Mouse (Mus musculus) CH12.LX (cell line): Measurements from ENCODE around the gene Mien1. TPM values are rescaled to one million over a fixed set of nuclear protein-coding genes. Genes with fewer than 3 reads are reported as not detected.

Experiments
- DNase-seq: peaks from one replicate; pipeline ENCODE4 v3.0.0-alpha.2; 2013; ENCODE audit errors: extremely low read depth
- H3K27ac ChIP-seq: 2 replicates; pipeline ENCODE4 v1.5.1; 2012; ENCODE audit warnings: low read depth, mild to moderate bottlenecking, control low read depth, moderate library complexity; ENCODE audit not compliant: insufficient read depth
- H3K27me3 ChIP-seq: replicated peaks from 2 replicates; pipeline ENCODE3; 2012; ENCODE audit warnings: inconsistent platforms
- H3K36me3 ChIP-seq, 2 experiments: replicated peaks in 1 of 2; 2 replicates each; pipeline versions ENCODE3 to v1.6.1; 2012; ENCODE audit warnings: inconsistent platforms in 1 of 2, low read length in 1 of 2, mild to moderate bottlenecking in 1 of 2, mixed read lengths in 1 of 2, moderate library complexity in 1 of 2; ENCODE audit not compliant: control insufficient read depth in 1 of 2, insufficient read depth in 1 of 2
- H3K4me1 ChIP-seq, 2 experiments: 2 replicates each; pipeline ENCODE4 v1.6.1; 2012; ENCODE audit warnings: inconsistent platforms in 1 of 2, moderate library complexity in 1 of 2; ENCODE audit not compliant: insufficient read depth in 2 of 2, control insufficient read depth in 1 of 2
- H3K4me2 ChIP-seq: 2 replicates; pipeline ENCODE4 v1.6.1; 2012; ENCODE audit warnings: low read depth, mild to moderate bottlenecking, control low read depth; ENCODE audit not compliant: poor library complexity, insufficient read depth, severe bottlenecking
- H3K4me3 ChIP-seq, 3 experiments: fragments of 150-350 bp in 1 of 3; sonication (generic) in 1 of 3; replicated peaks in 1 of 3; 2 replicates each; pipeline versions ENCODE3 to v1.5.1; 2011 to 2012; ENCODE audit warnings: low read depth in 2 of 3, low read length in 2 of 3, mild to moderate bottlenecking in 2 of 3, moderate library complexity in 2 of 3, control low read depth in 1 of 3, improper control_type of control experiment in 1 of 3, inconsistent platforms in 1 of 3, mixed read lengths in 1 of 3; ENCODE audit not compliant: poor library complexity in 1 of 3
- H3K79me2 ChIP-seq: replicated peaks from 2 replicates; pipeline ENCODE4 v1.6.1; 2012; ENCODE audit warnings: mild to moderate bottlenecking, moderate library complexity; ENCODE audit not compliant: control insufficient read depth, poor library complexity, insufficient read depth, severe bottlenecking; ENCODE audit errors: extremely low read depth
- H3K9ac ChIP-seq: 2 replicates; pipeline ENCODE4 v1.6.1; 2012; ENCODE audit warnings: low read depth, mild to moderate bottlenecking, control low read depth, moderate library complexity; ENCODE audit not compliant: insufficient read depth
- H3K9me3 ChIP-seq: replicated peaks from 2 replicates; pipeline ENCODE3; 2012; ENCODE audit warnings: low read length, inconsistent platforms, mixed read lengths
- JUND ChIP-seq: conservative IDR thresholded peaks from 2 replicates; pipeline ENCODE4 v1.6.1; 2011; ENCODE audit warnings: low read depth, low read length, improper control_type of control experiment
- MYC ChIP-seq: IDR thresholded peaks from 2 replicates; pipeline ENCODE4 v1.6.1; 2011; ENCODE audit warnings: low read depth, mild to moderate bottlenecking, improper control_type of control experiment, low read length
- POLR2AphosphoS2 ChIP-seq: IDR thresholded peaks from 2 replicates; pipeline ENCODE4 v1.6.1; 2011; ENCODE audit warnings: low read depth, low read length, improper control_type of control experiment
- dilution Hi-C: fragments of 300-500 bp; cut with MboI; formaldehyde crosslinking; loops from 2 replicates; pipeline ENCODE4 v1.14.3; 2020; ENCODE audit warnings: low sequenced_read_pairs; ENCODE audit not compliant: extremely low pct_unique_long_range_greater_than_20kb, extremely low pct_ligation_motif_present
- in situ Hi-C: fragments of 300-500 bp; cut with MboI; formaldehyde crosslinking; loops from 3 replicates; pipeline ENCODE4 v1.14.3; 2019; ENCODE audit warnings: low sequenced_read_pairs, low pct_ligation_motif_present, low pct_unique_long_range_greater_than_20kb, mixed read lengths
- polyA plus RNA-seq: library from polyadenylated mRNA; unstranded; fragments of >175 nt; gene quantifications from 2 replicates; pipeline ENCODE4 v1.2.1, GENCODE M21; 2012; ENCODE audit warnings: low read depth; ENCODE audit not compliant: insufficient read length
- total RNA-seq, 2 experiments: library from RNA; depleted of rRNA; stranded (reverse); fragments of 300-350 nt in 1 of 2; fragments of >200 nt in 1 of 2; gene quantifications; 2 replicates each; pipeline ENCODE4 v1.2.3; 2012 to 2014

Mien1 gene
- total and polyA plus RNA-seq, 3 experiments = 84.7 to 129 (median 94.6) TPM

- Histone ChIP-seq H3K4me1 (peaks cover 2 to 39% of the 10 kb centered on the region in 2 experiments), H3K9me3 (no peaks in the 10 kb centered on the region), H3K4me3 (no peak overlapping the region), H3K9ac (no peak overlapping the region), H3K36me3 (peaks cover 0 to 12% of the 10 kb centered on the region in 2 experiments), H3K4me2 (no peak overlapping the region), H3K27ac (no peak overlapping the region), H3K27me3 (peaks cover 7% of the 10 kb centered on the region), H3K79me2 (no peaks in the 10 kb centered on the region)
- TF ChIP-seq MYC = no peak
- TF ChIP-seq POLR2AphosphoS2 = no peak
- TF ChIP-seq JUND = no peak
- no peak for DNase-seq
- in situ Hi-C loops (no loop called here), dilution Hi-C loops (no loop called here)
Observed at GRCm38 (mm10) chr11:98388282-98388681, 50.5 kb downstream of the Mien1 start.

Other genes with a start within 250 kb of the Mien1 start
- 28.8 and 40.8 TPM in 2 replicates for gene Med1, start 245.7 kb downstream of the Mien1 start, total RNA-seq (2012; rRNA removed)
- 51.4 and 52.0 TPM in 2 replicates for gene Med1, start 245.7 kb downstream of the Mien1 start, total RNA-seq (2014; rRNA removed)
- gene Med1, start 245.7 kb downstream of the Mien1 start, polyA plus RNA-seq = 54.7 and 58.9 TPM in 2 replicates
- 29.6 and 38.2 TPM in 2 replicates for gene Cdk12, start 235.9 kb downstream of the Mien1 start, total RNA-seq (2012; rRNA removed)
- 26.1 and 27.8 TPM in 2 replicates for gene Cdk12, start 235.9 kb downstream of the Mien1 start, total RNA-seq (2014; rRNA removed)
- 39.1 and 44.1 TPM in 2 replicates for gene Cdk12, start 235.9 kb downstream of the Mien1 start, polyA plus RNA-seq
- gene Neurod2, start 109.3 kb downstream of the Mien1 start, total RNA-seq (2012; rRNA removed) = not detected in 2 replicates
- not detected in 2 replicates for gene Neurod2, start 109.3 kb downstream of the Mien1 start, total RNA-seq (2014; rRNA removed)
- not detected in 2 replicates for gene Neurod2, start 109.3 kb downstream of the Mien1 start, polyA plus RNA-seq
- 0.08 TPM in 1 of 2 replicates, not detected in the other for gene Ppp1r1b, start 90.6 kb downstream of the Mien1 start, total RNA-seq (2012; rRNA removed)
- gene Ppp1r1b, start 90.6 kb downstream of the Mien1 start, total RNA-seq (2014; rRNA removed) = not detected in 2 replicates
- gene Ppp1r1b, start 90.6 kb downstream of the Mien1 start, polyA plus RNA-seq = not detected in 2 replicates
- gene Stard3, start 80.6 kb downstream of the Mien1 start, total RNA-seq (2012; rRNA removed) = 39.6 and 44.4 TPM in 2 replicates
- 28.4 and 33.9 TPM in 2 replicates for gene Stard3, start 80.6 kb downstream of the Mien1 start, total RNA-seq (2014; rRNA removed)
- gene Stard3, start 80.6 kb downstream of the Mien1 start, polyA plus RNA-seq = 28.9 and 31.7 TPM in 2 replicates
- gene Tcap, start 55.2 kb downstream of the Mien1 start, total RNA-seq (2012; rRNA removed) = 0.50 TPM in 1 of 2 replicates, not detected in the other
- gene Tcap, start 55.2 kb downstream of the Mien1 start, total RNA-seq (2014; rRNA removed) = not detected in 2 replicates
- gene Tcap, start 55.2 kb downstream of the Mien1 start, polyA plus RNA-seq = not detected in 2 replicates
- gene Pnmt, start 52.5 kb downstream of the Mien1 start, total RNA-seq (2012; rRNA removed) = not detected in 2 replicates
- gene Pnmt, start 52.5 kb downstream of the Mien1 start, total RNA-seq (2014; rRNA removed) = not detected in 2 replicates
- gene Pnmt, start 52.5 kb downstream of the Mien1 start, polyA plus RNA-seq = not detected in 2 replicates
- 6.9 and 7.1 TPM in 2 replicates for gene Pgap3, start 38.5 kb downstream of the Mien1 start, total RNA-seq (2012; rRNA removed)
- 2.4 and 3.3 TPM in 2 replicates for gene Pgap3, start 38.5 kb downstream of the Mien1 start, total RNA-seq (2014; rRNA removed)
- gene Pgap3, start 38.5 kb downstream of the Mien1 start, polyA plus RNA-seq = 6.5 and 7.1 TPM in 2 replicates
- gene Erbb2, start 26.5 kb downstream of the Mien1 start, total RNA-seq (2012; rRNA removed) = 0.08 and 0.17 TPM in 2 replicates
- gene Erbb2, start 26.5 kb downstream of the Mien1 start, total RNA-seq (2014; rRNA removed) = not detected in 2 replicates
- gene Erbb2, start 26.5 kb downstream of the Mien1 start, polyA plus RNA-seq = 0.06 TPM in 1 of 2 replicates, not detected in the other
- gene Grb7, start 7.4 kb upstream of the Mien1 start, total RNA-seq (2012; rRNA removed) = 8.0 and 13.3 TPM in 2 replicates
- gene Grb7, start 7.4 kb upstream of the Mien1 start, total RNA-seq (2014; rRNA removed) = 3.0 and 4.5 TPM in 2 replicates
- 9.9 and 11.5 TPM in 2 replicates for gene Grb7, start 7.4 kb upstream of the Mien1 start, polyA plus RNA-seq
- gene Ikzf3, start 107.0 kb upstream of the Mien1 start, total RNA-seq (2012; rRNA removed) = 110 and 124 TPM in 2 replicates
- 118 and 130 TPM in 2 replicates for gene Ikzf3, start 107.0 kb upstream of the Mien1 start, total RNA-seq (2014; rRNA removed)
- gene Ikzf3, start 107.0 kb upstream of the Mien1 start, polyA plus RNA-seq = 238 and 243 TPM in 2 replicates
- 3.1 and 3.9 TPM in 2 replicates for gene Zpbp2, start 112.1 kb upstream of the Mien1 start, total RNA-seq (2012; rRNA removed)
- 3.2 and 5.0 TPM in 2 replicates for gene Zpbp2, start 112.1 kb upstream of the Mien1 start, total RNA-seq (2014; rRNA removed)
- gene Zpbp2, start 112.1 kb upstream of the Mien1 start, polyA plus RNA-seq = 3.0 and 3.7 TPM in 2 replicates
- 45.1 and 49.7 TPM in 2 replicates for gene Ormdl3, start 148.4 kb upstream of the Mien1 start, total RNA-seq (2012; rRNA removed)
- 30.6 and 32.9 TPM in 2 replicates for gene Ormdl3, start 148.4 kb upstream of the Mien1 start, total RNA-seq (2014; rRNA removed)
- 32.5 and 34.9 TPM in 2 replicates for gene Ormdl3, start 148.4 kb upstream of the Mien1 start, polyA plus RNA-seq
- not detected in 2 replicates for gene Lrrc3c, start 159.3 kb upstream of the Mien1 start, total RNA-seq (2012; rRNA removed)
- gene Lrrc3c, start 159.3 kb upstream of the Mien1 start, total RNA-seq (2014; rRNA removed) = not detected in 2 replicates
- gene Lrrc3c, start 159.3 kb upstream of the Mien1 start, polyA plus RNA-seq = not detected in 2 replicates
- gene Gm12355, start 186.7 kb upstream of the Mien1 start, total RNA-seq (2012; rRNA removed) = 1.8 and 2.0 TPM in 2 replicates
- 24.2 and 26.0 TPM in 2 replicates for gene Gm12355, start 186.7 kb upstream of the Mien1 start, total RNA-seq (2014; rRNA removed)
- 3.0 and 9.8 TPM in 2 replicates for gene Gm12355, start 186.7 kb upstream of the Mien1 start, polyA plus RNA-seq
- not detected in 2 replicates for gene Gsdma3, start 187.4 kb upstream of the Mien1 start, total RNA-seq (2012; rRNA removed)
- not detected in 2 replicates for gene Gsdma3, start 187.4 kb upstream of the Mien1 start, total RNA-seq (2014; rRNA removed)
- not detected in 2 replicates for gene Gsdma3, start 187.4 kb upstream of the Mien1 start, polyA plus RNA-seq
- gene Gsdma2, start 207.8 kb upstream of the Mien1 start, total RNA-seq (2012; rRNA removed) = not detected in 2 replicates
- gene Gsdma2, start 207.8 kb upstream of the Mien1 start, total RNA-seq (2014; rRNA removed) = not detected in 2 replicates
- gene Gsdma2, start 207.8 kb upstream of the Mien1 start, polyA plus RNA-seq = not detected in 2 replicates
- gene Gsdma, start 225.4 kb upstream of the Mien1 start, total RNA-seq (2012; rRNA removed) = not detected in 2 replicates
- not detected in 2 replicates for gene Gsdma, start 225.4 kb upstream of the Mien1 start, total RNA-seq (2014; rRNA removed)
- gene Gsdma, start 225.4 kb upstream of the Mien1 start, polyA plus RNA-seq = 0.08 and 0.10 TPM in 2 replicates
- 291 and 337 TPM in 2 replicates for gene Psmd3, start 243.6 kb upstream of the Mien1 start, total RNA-seq (2012; rRNA removed)
- gene Psmd3, start 243.6 kb upstream of the Mien1 start, total RNA-seq (2014; rRNA removed) = 163 and 166 TPM in 2 replicates
- 345 and 354 TPM in 2 replicates for gene Psmd3, start 243.6 kb upstream of the Mien1 start, polyA plus RNA-seq